8 mouse cellular contexts compared by ENCODE assay signal in genomic region chr10:99265011-99265694, GRCm38 (mm10). TPM values are rescaled to one million over a fixed set of nuclear protein-coding genes. Genes with fewer than 3 reads are reported as not detected.
DNase-seq lines count a peak whose midpoint lies in the region; ATAC-seq and TF ChIP-seq lines count a peak whose summit lies in the region.

No protein-coding gene starts in this region.

- peaks cover 8% of the 10 kb centered on the region for H3K4me1 ChIP-seq in erythroblast, embryonic 14.5 days (ENCODE audit: control insufficient read depth)
- H3K4me1 ChIP-seq in kidney, embryonic 15.5 days: peaks cover 59% of the 10 kb centered on the region
- H3K4me1 ChIP-seq in stomach, postnatal 0 days (replicated peaks; ENCODE audit: control insufficient read depth, insufficient read depth): no peaks in the 10 kb centered on the region; the same call in 1 of the 2 replicates

- H3K27ac ChIP-seq in kidney, embryonic 15.5 days: peak overlapping the region; percentile 99
- H3K27ac ChIP-seq in stomach, postnatal 0 days (replicated peaks): peak overlapping the region; percentile 92; the same call in 1 of the 2 replicates

- peaks cover 3% of the 10 kb centered on the region; the same call in 1 of the 2 replicates for H3K36me3 ChIP-seq in erythroblast, embryonic 14.5 days (ENCODE audit: control insufficient read depth)
- H3K36me3 ChIP-seq in kidney, embryonic 15.5 days: peaks cover 14% of the 10 kb centered on the region; the same call in 1 of the 2 replicates
- H3K36me3 ChIP-seq in stomach, postnatal 0 days (ENCODE audit: control insufficient read depth, insufficient read depth, low read length): no peaks in the 10 kb centered on the region

- no peak for TF ChIP-seq EP300 in stomach, postnatal 0 days (optimal IDR thresholded peaks at IDR 0.05)

- peak; percentile 84 for DNase-seq in R1 (ENCODE audit: low read depth, low spot score)
- DNase-seq in heart, adult 8-10 months (ENCODE audit: low spot score): peak; percentile 83
- peak; percentile 70 for DNase-seq in lung, postnatal 36 days
- no peak for DNase-seq in stomach, postnatal 0 days (ENCODE audit: low spot score)

- H3K27me3 ChIP-seq in erythroblast, embryonic 14.5 days (ENCODE audit: control insufficient read depth): peaks cover 63% of the 10 kb centered on the region
- no peaks in the 10 kb centered on the region for H3K27me3 ChIP-seq in kidney, embryonic 15.5 days
- no peaks in the 10 kb centered on the region for H3K27me3 ChIP-seq in stomach, postnatal 0 days (ENCODE audit: control insufficient read depth, insufficient read depth, low read length)

- peaks cover 4% of the 10 kb centered on the region; the same call in 1 of the 2 replicates for H3K9me3 ChIP-seq in erythroblast, embryonic 14.5 days (ENCODE audit: control insufficient read depth, low read length)
- no peaks in the 10 kb centered on the region for H3K9me3 ChIP-seq in kidney, embryonic 15.5 days (replicated peaks)
- no peaks in the 10 kb centered on the region for H3K9me3 ChIP-seq in stomach, postnatal 0 days (ENCODE audit: control insufficient read depth, low read length)

- no peak for TF ChIP-seq CTCF in stomach, postnatal 0 days (IDR thresholded peaks at IDR 0.05; ENCODE audit: low read depth)

- 3% methylated on average over 7 of the region's 7 CpGs for WGBS in kidney, embryonic 15.5 days
- WGBS in stomach, postnatal 0 days: 26% methylated on average over 7 of the region's 7 CpGs

- H3K4me2 ChIP-seq in kidney, embryonic 15.5 days: peak overlapping the region; percentile 83
- H3K4me2 ChIP-seq in stomach, postnatal 0 days (replicated peaks; ENCODE audit: low read depth): peak overlapping the region; percentile 61

- H3K9ac ChIP-seq in kidney, embryonic 15.5 days: peak overlapping the region; percentile 94
- H3K9ac ChIP-seq in stomach, postnatal 0 days (ENCODE audit: low read length): peak overlapping the region; percentile 85

- ATAC-seq in erythroblast, adult 5-6 weeks (replicated peaks; ENCODE audit: low FRiP score, poor library complexity, severe bottlenecking): no peak
- ATAC-seq in kidney, embryonic 15.5 days (replicated peaks; ENCODE audit: low FRiP score): no peak
- ATAC-seq in stomach, postnatal 0 days (ENCODE audit: low FRiP score, low TSS enrichment): no peak
- no peak for ATAC-seq in inflammation-experienced regulatory T-cells, adult 6 months

- peak overlapping the region; percentile 63 for H3K4me3 ChIP-seq in erythroblast, embryonic 14.5 days (replicated peaks)
- H3K4me3 ChIP-seq in kidney, embryonic 15.5 days (replicated peaks): peak overlapping the region; percentile 84
- H3K4me3 ChIP-seq in stomach, postnatal 0 days (ENCODE audit: low read depth, low read length): peak overlapping the region; percentile 77

RNA-seq across cellular contexts. Expression of gene Dusp6, which starts 2.1 kb away (rescaled TPM):
- 0.09 and 0.10 TPM in 2 replicates for polyA plus RNA-seq in erythroblast, embryonic 14.5 days (2012)
- 9.4 and 15.6 TPM in 2 replicates for total RNA-seq in erythroblast, adult 5-6 weeks (2015; ENCODE audit: low replicate concordance)
- 7.9 and 13.7 TPM in 2 replicates for total RNA-seq in erythroblast, adult 5-6 weeks (2017; ENCODE audit: low replicate concordance)
- total RNA-seq in heart, adult 8-10 months (2022): 10 to 100 TPM; 12.9 to 18.7 (median 15.2) TPM
- polyA plus RNA-seq in kidney, embryonic 15.5 days (2015; fragmentation: Nextera tagmentation; extraction: Ambion mirVana): 85.7 and 88.7 TPM in 2 replicates
- polyA plus RNA-seq in stomach, postnatal 0 days (2015; fragmentation: Nextera tagmentation; extraction: Ambion mirVana): 17.4 and 18.7 TPM in 2 replicates
- polyA plus RNA-seq in inflammation-experienced regulatory T-cells, adult 6 months (2017; shearing (Covaris generic)): 10 to 100 TPM; 32.8 to 52.8 (median 41.2) TPM

Comparison
In these comparisons a context has a peak if more than half of its experiments do, and no peak if none do; other contexts are left out.
1. RNA of gene Dusp6, which starts 2.1 kb away (polyA plus RNA-seq): 85.7 to 88.7 TPM in kidney, embryonic 15.5 days, 32.8 to 52.8 TPM in inflammation-experienced regulatory T-cells, adult 6 months and 17.4 to 18.7 TPM in stomach, postnatal 0 days; 0.09 to 0.10 TPM in erythroblast, embryonic 14.5 days; every median in the first group is over 10 times any median in the second.
2. Peak in every context shown above with its lines, with median percentiles within 50 percentile points of each other: H3K4me3 ChIP-seq.